In the genomic region with DNA sequence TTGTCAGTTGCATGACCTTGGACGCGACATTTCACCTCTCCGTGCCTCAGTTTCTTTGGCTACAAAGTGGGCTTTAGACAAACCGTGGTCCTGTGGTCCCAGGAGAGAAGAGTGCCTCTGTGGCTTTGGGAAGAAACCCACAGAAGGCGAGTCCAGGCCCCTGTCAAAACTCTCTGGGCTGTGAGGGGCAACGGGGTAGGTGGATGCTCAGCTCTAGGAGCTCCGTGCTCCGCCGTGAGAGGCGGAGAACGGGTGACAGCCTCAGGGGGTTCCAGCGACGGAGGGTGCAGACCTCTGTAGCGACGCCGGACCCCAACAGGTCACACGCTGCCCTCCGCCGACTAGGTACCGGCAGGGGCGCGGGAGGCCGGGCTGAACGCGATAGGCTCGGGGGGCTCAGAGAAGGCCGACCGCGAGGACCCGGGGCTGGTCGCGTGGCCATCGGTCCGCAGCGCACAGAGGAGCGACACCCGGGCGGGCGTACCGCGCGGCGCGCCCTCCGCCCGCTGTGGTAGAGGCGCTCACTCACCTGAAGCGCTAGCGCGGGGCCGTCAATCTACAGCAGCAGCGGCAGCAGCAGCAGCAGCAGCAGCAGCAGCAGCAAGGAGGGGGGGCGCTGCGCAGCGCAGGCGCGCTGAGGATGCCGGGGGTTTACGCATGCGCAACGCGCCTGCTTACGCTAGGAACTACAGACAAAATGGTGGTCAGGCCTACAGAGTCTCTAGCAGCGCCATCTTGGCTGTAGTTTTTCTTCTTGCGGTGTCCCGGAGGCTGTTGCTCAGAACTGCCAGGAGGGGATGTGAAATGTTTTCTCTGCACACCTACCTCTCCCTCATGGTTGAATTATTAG, we compare ENCODE assay signal across 7 mouse cellular contexts. TPM values are rescaled to one million over a fixed set of nuclear protein-coding genes. Genes with fewer than 3 reads are reported as not detected.
DNase-seq lines count a peak whose midpoint lies in the region; ATAC-seq and TF ChIP-seq lines count a peak whose summit lies in the region.

A gene (minus strand): TSS at position 587 of the 850 bp plus-strand sequence.

- peaks cover 18% of the 10 kb centered on the region for H3K4me1 ChIP-seq in embryonic facial prominence, embryonic 10.5 days
- no peaks in the 10 kb centered on the region for H3K4me1 ChIP-seq in intestine, postnatal 0 days (replicated peaks; ENCODE audit: control insufficient read depth, insufficient read depth, low read length)
- H3K4me1 ChIP-seq in midbrain, embryonic 12.5 days, result peaks cover 13% of the 10 kb centered on the region
- no peaks in the 10 kb centered on the region for H3K4me1 ChIP-seq in small intestine, adult 2 months (ENCODE audit: control insufficient read depth, insufficient read depth, insufficient read length, low read length)

- H3K36me3 ChIP-seq in embryonic facial prominence, embryonic 10.5 days (replicated peaks), result peaks cover 38% of the 10 kb centered on the region
- H3K36me3 ChIP-seq in intestine, postnatal 0 days (ENCODE audit: control insufficient read depth, insufficient read depth), result peaks cover 13% of the 10 kb centered on the region; the same call in 1 of the 2 replicates
- peaks cover 17% of the 10 kb centered on the region; the same call in 1 of the 2 replicates for H3K36me3 ChIP-seq in midbrain, embryonic 12.5 days
- H3K36me3 ChIP-seq in small intestine, adult 2 months (ENCODE audit: control insufficient read depth, insufficient read depth, low read length), result peaks cover 7% of the 10 kb centered on the region; the same call in 1 of the 2 replicates

- peak within 1 kb of the TSS; percentile 84 for H3K9ac ChIP-seq in intestine, postnatal 0 days (ENCODE audit: low read depth, low read length)
- peak within 1 kb of the TSS; percentile 79 for H3K9ac ChIP-seq in midbrain, embryonic 12.5 days (replicated peaks)

- H3K4me3 ChIP-seq in embryonic facial prominence, embryonic 10.5 days, result peak within 1 kb of the TSS; percentile 73
- H3K4me3 ChIP-seq in intestine, postnatal 0 days (ENCODE audit: low read depth, low read length), result peak within 1 kb of the TSS; percentile 94
- H3K4me3 ChIP-seq in midbrain, embryonic 12.5 days, result peak within 1 kb of the TSS; percentile 89
- H3K4me3 ChIP-seq in small intestine, adult 2 months (ENCODE audit: low read depth, low read length), result peak within 1 kb of the TSS; percentile 65

- peak; percentile 67 for TF ChIP-seq CTCF in intestine, postnatal 0 days (IDR thresholded peaks at IDR 0.05; ENCODE audit: low read depth)
- peak; percentile 42; the same call in 1 of the 2 replicates for TF ChIP-seq CTCF in small intestine, adult 2 months (IDR thresholded peaks at IDR 0.05; ENCODE audit: extremely low read depth, insufficient read length, insufficient replicate concordance, low read depth, low read length)

- peak; percentile 96 for ATAC-seq in intestine, postnatal 0 days
- peak; percentile 97 for ATAC-seq in midbrain, embryonic 12.5 days (ENCODE audit: low FRiP score, low read depth)

- H3K27ac ChIP-seq in embryonic facial prominence, embryonic 10.5 days (replicated peaks), result peak within 1 kb of the TSS; percentile 65
- H3K27ac ChIP-seq in intestine, postnatal 0 days (ENCODE audit: low read depth, low read length), result peak within 1 kb of the TSS; percentile 21; the same call in 1 of the 2 replicates
- peak within 1 kb of the TSS; percentile 64 for H3K27ac ChIP-seq in midbrain, embryonic 12.5 days (replicated peaks)
- H3K27ac ChIP-seq in small intestine, adult 2 months (ENCODE audit: insufficient read depth, low read depth, low read length), result peak within 1 kb of the TSS; percentile 15

- no peaks in the 10 kb centered on the region for H3K9me3 ChIP-seq in embryonic facial prominence, embryonic 10.5 days
- no peaks in the 10 kb centered on the region for H3K9me3 ChIP-seq in intestine, postnatal 0 days (ENCODE audit: control insufficient read depth)
- H3K9me3 ChIP-seq in midbrain, embryonic 12.5 days, result no peaks in the 10 kb centered on the region

- intact Hi-C loops in left cerebral cortex, postnatal 4 days (cut with DNase I), result loop anchor here (2.0 kb wide), 1 partner anchor 87 kb away; no protein-coding TSS in a partner anchor

- under 1% methylated on average over 66 of the region's 66 CpGs for WGBS in embryonic facial prominence, embryonic 10.5 days
- under 1% methylated on average over 66 of the region's 66 CpGs for WGBS in intestine, postnatal 0 days
- under 1% methylated on average over 62 of the region's 66 CpGs for WGBS in midbrain, embryonic 12.5 days
- under 1% methylated on average over 65 of the region's 66 CpGs for WGBS in small intestine, adult 2 months

- peak; percentile 98 for DNase-seq in adrenal gland, postnatal 10 days
- DNase-seq in embryonic facial prominence, embryonic 10.5 days (ENCODE audit: low spot score), result peak; percentile 97
- DNase-seq in gonadal fat pad, adult 2 months (ENCODE audit: low read depth), result peak; percentile 77
- DNase-seq in left cerebral cortex, postnatal 4 days, result peak; percentile 98

- 0 out of 2 replicates have a peak, but pooled peaks cover 4% of the 10 kb centered on the region for H3K27me3 ChIP-seq in embryonic facial prominence, embryonic 10.5 days (replicated peaks; ENCODE audit: low read depth, poor library complexity, severe bottlenecking)
- no peaks in the 10 kb centered on the region for H3K27me3 ChIP-seq in intestine, postnatal 0 days (replicated peaks; ENCODE audit: control insufficient read depth, insufficient read depth, low read length)
- H3K27me3 ChIP-seq in midbrain, embryonic 12.5 days, result 0 out of 2 replicates have a peak, but pooled peaks cover 2% of the 10 kb centered on the region
- H3K27me3 ChIP-seq in small intestine, adult 2 months (ENCODE audit: control insufficient read depth, insufficient read depth, low read length), result no peaks in the 10 kb centered on the region

- peak; percentile 14; the same call in 1 of the 2 replicates for TF ChIP-seq POLR2A in small intestine, adult 2 months (IDR thresholded peaks at IDR 0.05; ENCODE audit: low read depth, low read length)

- peak within 1 kb of the TSS; percentile 81 for H3K4me2 ChIP-seq in intestine, postnatal 0 days (replicated peaks; ENCODE audit: low read depth)
- peak within 1 kb of the TSS; percentile 94 for H3K4me2 ChIP-seq in midbrain, embryonic 12.5 days (replicated peaks)

RNA-seq across cellular contexts. Expression of the gene that starts here (rescaled TPM):
- total RNA-seq in adrenal gland, postnatal 10 days (2021), result 10 to 100 TPM; 51.3 to 59.2 TPM
- 40.4 and 41.1 TPM in 2 replicates for polyA plus RNA-seq in embryonic facial prominence, embryonic 10.5 days (2016; fragmentation: Nextera tagmentation; extraction: Ambion mirVana)
- 43.0 and 46.5 TPM in 2 replicates for polyA plus RNA-seq in gonadal fat pad, adult 2 months (2012; rRNA removed)
- 25.1 and 25.3 TPM in 2 replicates for polyA plus RNA-seq in intestine, postnatal 0 days (2015; fragmentation: Nextera tagmentation; extraction: Ambion mirVana)
- 100 to 1,000 TPM; 267 to 276 TPM for total RNA-seq in left cerebral cortex, postnatal 4 days (2021)
- 51.6 and 53.8 TPM in 2 replicates for polyA plus RNA-seq in midbrain, embryonic 12.5 days (2016; fragmentation: Nextera tagmentation; extraction: Ambion mirVana)
- 23.2 and 41.0 TPM in 2 replicates for polyA plus RNA-seq in small intestine, adult 2 months (2012; rRNA removed)

Comparison
In these comparisons a context has a peak if more than half of its experiments do, and no peak if none do; other contexts are left out.
1. Peak in every context shown above with its lines: DNase-seq, ATAC-seq, H3K4me3 ChIP-seq and H3K27ac ChIP-seq.
2. RNA of the gene that starts here (total RNA-seq): 267 to 276 TPM in left cerebral cortex, postnatal 4 days; 51.3 to 59.2 TPM in adrenal gland, postnatal 10 days; every median in the first group is over 4 times any median in the second.
3. H3K27ac ChIP-seq: peak in every context shown above with its lines; median percentile 65 in embryonic facial prominence, embryonic 10.5 days; 64 in midbrain, embryonic 12.5 days; 21 in intestine, postnatal 0 days; 15 in small intestine, adult 2 months.